Mouse (Mus musculus) forebrain, embryonic 11.5 days (tissue): ENCODE measurements at regions not wholly inside any gene's neighbourhood (a gene's known extent, or its start where the extent isn't known, plus 50 kb on each side); places are given as distances from the start of the nearest gene placed in this dataset.

Experiments
- ATAC-seq: fragments of 200-750 bp; cut with Nextera tagmentation; replicated peaks from 2 replicates; pipeline ENCODE4 v1.8.0; 2017; ENCODE audit warnings: moderate TSS enrichment; ENCODE audit not compliant: low FRiP score
- DNase-seq: peaks from one replicate; pipeline ENCODE4 v3.0.0-alpha.2; 2017; ENCODE audit warnings: low spot score
- H3K27ac ChIP-seq: fragments of 300-500 bp; sonication (generic); 2 replicates; pipeline ENCODE4 v1.5.1; 2014; ENCODE audit warnings: low read depth, low read length
- H3K27me3 ChIP-seq: fragments of 300-500 bp; sonication (generic); 2 replicates; pipeline ENCODE4 v1.6.1; 2014; ENCODE audit warnings: mild to moderate bottlenecking, low read length, mixed read lengths; ENCODE audit not compliant: control insufficient read depth, insufficient read depth
- H3K36me3 ChIP-seq: fragments of 300-500 bp; sonication (generic); 2 replicates; pipeline ENCODE4 v1.6.1; 2014; ENCODE audit warnings: mild to moderate bottlenecking, low read length, moderate library complexity, mixed read lengths; ENCODE audit not compliant: control insufficient read depth, insufficient read depth
- H3K4me1 ChIP-seq: fragments of 300-500 bp; sonication (generic); replicated peaks from 2 replicates; pipeline ENCODE4 v1.6.1; 2014; ENCODE audit warnings: low read length, mixed read lengths; ENCODE audit not compliant: control insufficient read depth, insufficient read depth
- H3K4me2 ChIP-seq: fragments of 300-500 bp; sonication (generic); 2 replicates; pipeline ENCODE4 v1.6.1; 2014; ENCODE audit warnings: low read depth, mild to moderate bottlenecking, low read length, moderate library complexity, mixed read lengths; ENCODE audit not compliant: severe bottlenecking
- H3K4me3 ChIP-seq: fragments of 300-500 bp; sonication (generic); 2 replicates; pipeline ENCODE4 v1.5.1; 2014; ENCODE audit warnings: low read depth, low read length
- H3K9ac ChIP-seq: fragments of 300-500 bp; sonication (generic); 2 replicates; pipeline ENCODE4 v1.6.1; 2014; ENCODE audit warnings: low read length
- H3K9me3 ChIP-seq: fragments of 300-500 bp; sonication (generic); 2 replicates; pipeline ENCODE4 v1.6.1; 2016; ENCODE audit warnings: low read length, mixed read lengths; ENCODE audit not compliant: control insufficient read depth
- WGBS: fragments of 180-500 bp; shearing (Covaris S2); extraction: QIAGEN DNeasy Blood & Tissue Kit; methylation state at CpG from one replicate; pipeline ENCODE4 v1.1.7; 2014; 5-methylcytosine and 5-hydroxymethylcytosine counted together

- H3K27ac ChIP-seq, result no peak overlapping the region
- no peak for ATAC-seq
- WGBS, result 80% methylated on average over 5 of the region's 5 CpGs
These were observed 51.9 kb upstream of the Slco4a1 start for GRCm38 (mm10) chr2:180404168-180404567.

DNA sequence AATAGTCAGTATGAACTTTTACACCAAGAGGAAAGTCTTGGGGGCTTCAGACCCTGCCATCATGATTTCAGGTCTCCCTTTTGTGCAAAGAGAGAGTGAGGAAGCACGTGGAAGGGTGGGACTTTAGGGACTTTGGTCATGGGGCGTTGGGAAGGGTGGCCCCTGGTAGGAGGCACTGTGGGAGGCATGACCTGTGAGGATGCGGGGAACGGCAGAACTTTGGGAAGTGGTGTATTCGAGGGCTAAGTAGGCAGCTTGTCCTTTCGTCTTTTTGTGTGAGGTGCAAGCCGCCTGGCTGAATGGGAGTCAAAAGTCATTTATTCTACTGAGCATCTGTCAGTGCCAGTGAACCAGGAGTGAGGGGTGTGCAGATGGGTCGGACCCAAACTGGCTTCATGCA, 52.4 kb upstream of the Slco4a1 start:
- WGBS, result 73% methylated on average over 8 of the region's 8 CpGs

More at GRCm38 (mm10) chr2:180404168-180404567, 51.9 kb upstream of the Slco4a1 start:
- Histone ChIP-seq H3K4me1 (no peaks in the 10 kb centered on the region), H3K9ac (no peak overlapping the region), H3K27me3 (no peaks in the 10 kb centered on the region), H3K36me3 (no peaks in the 10 kb centered on the region), H3K9me3 (no peaks in the 10 kb centered on the region), H3K4me3 (no peak overlapping the region), H3K4me2 (no peak overlapping the region)
- no peak for DNase-seq

DNA sequence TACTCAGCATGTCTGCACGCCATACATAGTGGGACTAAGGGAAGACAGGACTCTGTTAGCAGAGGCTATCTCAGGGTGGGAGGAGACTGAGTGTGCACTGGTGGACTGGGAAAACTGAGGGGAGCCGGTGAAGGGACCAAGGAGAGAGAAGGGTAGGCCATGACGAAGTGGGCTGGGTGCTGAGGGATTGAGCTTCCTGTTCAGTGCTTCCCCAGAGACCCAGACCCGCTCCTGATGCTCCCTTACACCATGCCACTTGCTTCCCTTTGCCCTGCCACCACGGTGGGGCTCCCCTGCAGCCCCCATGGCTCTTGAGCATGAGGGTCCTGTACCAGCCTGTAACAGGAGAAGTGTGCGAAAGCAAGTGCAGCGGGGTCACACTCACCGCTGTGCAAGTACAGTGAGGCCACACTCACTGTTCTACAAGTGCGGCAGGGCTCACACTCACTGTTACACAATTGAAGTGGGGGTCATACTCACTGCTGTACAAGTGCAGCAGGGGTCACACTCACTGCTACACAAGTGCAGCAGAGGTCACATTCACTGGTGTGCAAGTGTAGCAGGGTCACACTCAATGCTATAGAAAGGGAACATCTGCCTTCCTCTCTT, 53.1 kb upstream of the Slco4a1 start:
- no peak overlapping the region for H3K4me2 ChIP-seq
- no peak overlapping the region for H3K9ac ChIP-seq
- 81% methylated on average over 9 of the region's 9 CpGs for WGBS
- H3K27ac ChIP-seq, result no peak overlapping the region
- H3K27me3 ChIP-seq, result no peaks in the 10 kb centered on the region
- H3K4me3 ChIP-seq, result no peak overlapping the region
- H3K9me3 ChIP-seq, result no peaks in the 10 kb centered on the region
- H3K4me1 ChIP-seq, result no peaks in the 10 kb centered on the region
- ATAC-seq, result no peak
- H3K36me3 ChIP-seq, result no peaks in the 10 kb centered on the region
- no peak for DNase-seq

More for the DNA sequence above, 52.4 kb upstream of the Slco4a1 start:
- no peak overlapping the region for H3K9ac ChIP-seq
- H3K27me3 ChIP-seq, result no peaks in the 10 kb centered on the region
- H3K36me3 ChIP-seq, result no peaks in the 10 kb centered on the region
- no peak for ATAC-seq
- DNase-seq, result no peak
- H3K4me2 ChIP-seq, result no peak overlapping the region
- no peaks in the 10 kb centered on the region for H3K9me3 ChIP-seq
- no peak overlapping the region for H3K4me3 ChIP-seq
- no peak overlapping the region for H3K27ac ChIP-seq
- no peaks in the 10 kb centered on the region for H3K4me1 ChIP-seq

- no peak overlapping the region for H3K4me3 ChIP-seq
- H3K4me1 ChIP-seq, result no peaks in the 10 kb centered on the region
- 81% methylated on average over 4 of the region's 4 CpGs for WGBS
- no peak overlapping the region for H3K4me2 ChIP-seq
- no peaks in the 10 kb centered on the region for H3K36me3 ChIP-seq
- H3K9me3 ChIP-seq, result no peaks in the 10 kb centered on the region
- no peaks in the 10 kb centered on the region for H3K27me3 ChIP-seq
- no peak overlapping the region for H3K9ac ChIP-seq
- no peak for DNase-seq
- no peak for ATAC-seq
- H3K27ac ChIP-seq, result no peak overlapping the region
These were observed 53.6 kb upstream of the Slco4a1 start for GRCm38 (mm10) chr2:180402433-180402832.

DNA sequence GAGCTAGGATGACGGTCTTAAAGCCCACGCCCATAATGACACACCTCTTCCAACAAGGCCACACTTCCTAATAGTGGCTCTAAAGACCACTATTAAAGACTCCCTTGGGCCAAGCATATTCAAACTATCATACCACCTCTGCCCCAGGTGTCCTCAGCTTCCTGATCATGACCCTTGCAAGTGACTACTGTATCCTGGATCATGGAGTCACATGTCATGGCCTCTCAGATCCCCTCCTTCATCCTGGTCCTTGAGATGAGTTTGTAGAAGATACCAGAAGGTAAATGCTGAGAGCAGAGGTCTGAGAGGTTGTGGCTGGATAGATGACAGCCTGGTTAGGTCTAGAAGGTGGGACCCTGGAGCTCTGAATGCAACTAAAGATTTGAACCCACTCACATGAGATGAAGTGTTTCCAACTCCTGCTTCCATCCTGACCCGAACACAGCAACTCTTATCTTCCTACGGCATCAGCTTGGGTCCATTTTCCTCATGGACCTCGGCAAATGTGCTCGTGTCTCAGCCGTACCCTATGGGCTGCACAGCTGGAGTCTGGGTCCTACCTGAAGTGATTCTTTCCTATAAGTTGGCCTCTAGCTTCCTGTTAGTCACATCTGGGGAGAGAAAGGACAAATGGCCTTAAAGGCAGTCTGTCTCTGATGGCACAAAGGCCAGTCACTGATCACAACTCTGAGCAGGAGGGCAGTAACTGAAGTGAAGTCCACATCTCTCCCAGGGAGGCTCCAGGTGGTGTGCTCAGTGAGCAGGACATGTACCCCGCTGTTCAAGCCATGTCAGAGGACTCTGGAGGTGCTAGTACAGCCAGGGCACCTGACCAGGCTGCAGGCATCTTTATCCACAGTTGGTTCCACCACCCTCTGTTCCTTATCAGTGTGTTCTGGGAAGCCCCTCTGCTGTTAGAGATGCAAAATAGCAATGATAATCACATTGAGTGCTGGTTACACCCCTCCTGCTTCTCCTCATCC, 54.3 kb upstream of the Slco4a1 start:
- no peaks in the 10 kb centered on the region for H3K9me3 ChIP-seq
- H3K27me3 ChIP-seq, result no peaks in the 10 kb centered on the region
- H3K27ac ChIP-seq, result no peak overlapping the region
- ATAC-seq, result no peak
- H3K4me1 ChIP-seq, result no peaks in the 10 kb centered on the region
- DNase-seq, result no peak
- no peak overlapping the region for H3K4me2 ChIP-seq
- H3K9ac ChIP-seq, result no peak overlapping the region
- H3K4me3 ChIP-seq, result no peak overlapping the region
- 86% methylated on average over 8 of the region's 8 CpGs for WGBS
- H3K36me3 ChIP-seq, result no peaks in the 10 kb centered on the region

- Histone ChIP-seq H3K4me1 (no peaks in the 10 kb centered on the region), H3K4me3 (no peak overlapping the region), H3K27me3 (no peaks in the 10 kb centered on the region), H3K36me3 (no peaks in the 10 kb centered on the region), H3K27ac (no peak overlapping the region), H3K9ac (no peak overlapping the region), H3K4me2 (no peak overlapping the region), H3K9me3 (no peaks in the 10 kb centered on the region)
- ATAC-seq (no peak), DNase-seq (no peak)
- 88% methylated on average over 5 of the region's 5 CpGs for WGBS
These were observed 55.5 kb upstream of the Slco4a1 start for GRCm38 (mm10) chr2:180400514-180401019.

- ATAC-seq, result no peak
- H3K27ac ChIP-seq, result no peak overlapping the region
- no peak overlapping the region for H3K9ac ChIP-seq
- no peaks in the 10 kb centered on the region for H3K9me3 ChIP-seq
- H3K4me3 ChIP-seq, result no peak overlapping the region
- no peak overlapping the region for H3K4me2 ChIP-seq
- no peaks in the 10 kb centered on the region for H3K4me1 ChIP-seq
- WGBS, result 84% methylated on average over 8 of the region's 8 CpGs
- H3K36me3 ChIP-seq, result no peaks in the 10 kb centered on the region
- no peaks in the 10 kb centered on the region for H3K27me3 ChIP-seq
- no peak for DNase-seq
These were observed 56.2 kb upstream of the Slco4a1 start for GRCm38 (mm10) chr2:180399651-180400513.

DNA sequence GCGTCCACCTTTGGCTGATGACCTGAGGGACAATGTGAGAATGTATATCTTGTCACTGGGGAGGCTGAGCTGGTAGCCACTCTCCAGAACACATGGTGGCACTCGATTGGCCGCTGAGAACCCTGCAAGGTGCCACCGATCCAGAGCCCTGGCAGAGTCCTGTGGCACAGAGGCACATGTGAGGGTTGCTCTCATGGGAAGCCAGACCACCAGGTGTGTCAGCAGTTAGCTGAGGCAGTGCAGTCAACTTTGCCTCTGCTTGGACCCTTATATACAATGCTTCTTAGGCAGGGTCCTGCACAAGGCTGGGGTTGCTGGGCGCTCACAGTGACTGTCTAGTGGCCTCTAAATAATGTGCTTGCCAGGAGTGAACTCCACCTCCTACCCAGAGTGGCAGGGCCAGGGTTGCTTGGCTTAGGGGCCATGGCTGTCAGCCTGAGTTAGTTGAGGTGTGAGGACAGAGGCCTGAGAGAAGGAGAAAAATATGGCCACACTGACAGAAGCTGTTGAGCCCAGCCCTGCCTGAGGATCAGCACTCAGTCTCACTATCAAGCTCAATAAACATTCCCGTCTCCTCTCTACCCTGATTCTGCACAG, 57.1 kb upstream of the Slco4a1 start:
- WGBS, result 89% methylated on average over 6 of the region's 6 CpGs
- no peak for DNase-seq
- Histone ChIP-seq H3K9me3 (no peaks in the 10 kb centered on the region), H3K9ac (no peak overlapping the region), H3K4me1 (no peaks in the 10 kb centered on the region), H3K4me3 (no peak overlapping the region), H3K27me3 (no peaks in the 10 kb centered on the region), H3K4me2 (no peak overlapping the region), H3K36me3 (no peaks in the 10 kb centered on the region), H3K27ac (no peak overlapping the region)
- no peak for ATAC-seq
